Mouse (Mus musculus): ENCODE results near the gene Mad2l2.

The Mad2l2 gene

DNA sequence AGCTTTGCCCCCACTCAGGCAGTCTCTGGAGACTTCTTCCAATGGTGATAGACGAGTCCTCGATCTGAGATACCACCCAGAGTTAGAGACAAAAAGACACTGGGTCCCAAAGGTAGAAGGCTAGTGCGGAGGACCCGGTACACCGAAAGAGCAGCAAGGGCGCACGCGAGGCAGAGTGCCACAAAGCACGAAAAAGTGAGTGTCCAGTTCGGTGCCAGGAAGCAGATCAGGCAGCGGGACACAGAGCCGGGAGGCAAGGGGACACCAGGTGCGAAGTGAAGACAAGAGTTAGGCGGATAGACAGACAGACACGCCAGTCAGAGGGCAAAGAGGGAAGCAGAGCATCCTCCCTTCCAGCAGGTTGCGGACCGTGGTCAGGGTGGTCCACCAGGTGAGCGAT lies at the start of gene Mad2l2:
TSS of gene Mad2l2 (plus strand) at position 252 of the 400 bp plus-strand sequence.
- no peak for DNase-seq

DNA sequence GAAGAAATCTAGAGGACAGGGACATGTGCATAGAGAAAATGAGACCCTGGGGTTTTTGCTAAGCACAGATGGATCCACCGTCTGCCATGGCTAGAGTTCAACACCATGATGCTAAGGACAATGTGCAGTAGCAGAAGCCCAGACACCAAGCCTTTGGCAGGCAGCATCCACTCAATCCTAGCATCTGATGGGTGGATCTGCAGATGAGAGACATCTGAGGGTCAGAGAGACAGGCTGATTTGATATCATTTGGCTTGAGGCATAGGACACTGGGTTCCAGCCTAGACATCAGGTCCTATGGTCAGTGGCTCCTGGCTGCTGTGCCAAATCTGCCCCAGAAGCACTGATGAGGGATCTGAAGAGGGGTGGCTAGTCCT lies 49.6 kb upstream of the Mad2l2 start:
- DNase-seq: no peak

DNA sequence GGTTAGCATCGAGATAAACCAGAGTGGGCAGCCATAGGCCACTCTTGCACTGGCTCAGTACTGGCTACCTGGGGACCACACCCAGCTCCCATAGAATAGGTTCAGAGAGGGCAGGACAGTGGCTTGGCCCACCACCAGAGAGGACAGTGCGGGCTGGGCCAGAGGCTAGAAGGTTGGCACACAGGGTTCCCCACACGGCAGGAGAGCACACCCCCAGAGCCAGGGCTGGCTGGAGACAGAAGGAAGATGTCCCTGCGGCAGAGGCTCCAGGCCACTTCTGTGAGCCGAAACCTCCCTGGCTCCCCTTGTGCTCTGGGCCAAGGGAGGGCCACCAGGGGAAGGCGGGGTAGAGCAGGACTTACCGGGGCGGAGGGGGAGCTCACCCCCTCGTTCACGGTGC lies 49.0 kb upstream of the Mad2l2 start:
- DNase-seq: no peak

DNA sequence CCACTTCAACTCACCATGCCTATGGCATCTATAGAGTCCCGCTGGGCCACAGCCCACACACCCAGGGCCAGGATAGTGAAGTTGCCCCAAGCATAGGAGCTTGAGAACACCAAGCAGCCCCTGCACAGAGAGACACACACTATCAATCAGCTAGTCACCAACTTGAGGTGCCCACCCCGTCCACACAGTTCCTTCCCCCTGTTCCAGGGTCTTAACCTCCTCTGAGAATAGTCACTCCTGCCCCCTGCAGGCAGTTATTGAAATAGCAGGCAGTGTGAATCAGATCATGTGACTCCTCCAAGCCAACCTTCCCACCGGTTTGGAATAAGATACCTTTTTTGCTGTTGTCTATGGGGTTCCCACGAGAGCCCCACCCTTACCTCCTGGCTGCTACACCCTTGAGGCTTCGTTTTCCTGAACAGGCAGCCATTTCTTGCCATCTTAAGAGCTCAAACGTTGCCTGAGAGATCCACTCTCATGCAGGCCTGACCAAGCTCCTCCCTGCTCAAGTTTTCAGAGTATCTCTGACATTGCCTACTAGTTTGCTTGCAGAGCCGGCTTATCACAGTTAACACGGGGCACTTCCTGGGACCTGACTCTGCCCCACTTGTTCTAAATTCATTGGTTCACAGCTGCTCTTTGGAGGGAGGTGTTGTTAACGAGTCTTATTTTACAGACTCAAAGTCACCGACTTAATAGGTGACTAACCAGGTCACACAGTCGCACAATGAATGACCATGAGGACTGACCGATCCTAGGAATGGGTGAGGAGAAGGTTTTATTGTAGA lies 47.7 kb upstream of the Mad2l2 start:
- peak; percentile 83 for DNase-seq

DNA sequence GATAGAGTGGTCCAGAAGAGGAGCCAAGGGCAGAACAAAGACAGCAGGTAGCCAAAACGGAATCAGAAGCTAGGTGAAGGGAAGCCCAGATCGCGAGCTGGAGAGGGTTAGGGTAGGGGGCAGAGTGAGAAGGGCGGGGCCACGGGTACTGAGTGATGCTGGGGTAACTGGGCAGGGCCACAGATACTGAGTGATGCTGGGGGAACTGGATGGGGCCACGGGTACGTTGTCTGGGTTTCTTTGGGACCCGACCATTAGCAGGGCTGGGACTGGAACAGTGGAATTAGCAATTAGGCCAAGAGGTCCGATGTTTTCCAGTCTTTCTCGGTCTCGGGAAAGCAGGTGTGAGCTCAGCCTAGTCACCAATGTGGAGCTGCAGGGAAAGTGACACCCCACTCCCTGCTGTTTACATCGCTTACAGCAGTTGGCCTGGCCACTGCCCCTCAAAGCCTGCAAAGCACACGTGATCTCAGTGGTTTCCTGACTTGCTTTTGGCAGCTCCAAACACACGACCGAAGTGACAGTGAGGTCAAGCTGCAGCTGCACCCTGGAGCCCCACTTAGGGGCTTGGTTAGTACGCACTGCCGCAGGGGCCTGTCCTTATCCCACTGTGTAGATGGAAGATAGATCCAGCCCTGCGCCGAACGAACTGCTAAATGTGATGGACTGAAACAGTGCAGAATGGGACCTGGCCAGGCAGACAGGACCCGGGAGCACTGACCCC lies 46.8 kb upstream of the Mad2l2 start:
- peak; percentile 70 for DNase-seq

DNA sequence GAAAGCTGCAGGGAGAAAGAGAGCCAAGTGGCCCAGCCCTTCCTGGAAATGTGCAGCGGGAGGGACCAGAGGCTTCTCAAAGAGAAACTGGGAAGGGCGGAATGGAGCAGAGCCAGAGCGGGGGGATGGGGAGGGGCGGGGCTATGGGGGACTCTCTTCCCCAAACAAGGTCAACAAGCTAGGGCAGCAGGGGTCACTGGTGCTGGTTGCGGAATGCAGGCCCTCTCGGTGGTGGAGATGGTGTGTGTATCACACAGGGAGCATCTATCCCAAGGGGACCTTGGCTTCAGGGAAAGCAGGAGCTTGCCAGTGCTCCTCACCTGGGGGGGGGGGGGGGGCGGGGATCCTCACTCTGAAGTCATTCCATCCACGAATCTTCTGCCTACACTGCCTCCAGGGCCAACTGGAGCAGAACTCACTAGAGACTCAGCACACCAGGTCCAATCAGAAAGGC lies 45.9 kb upstream of the Mad2l2 start:
- peak; percentile 79 for DNase-seq

DNA sequence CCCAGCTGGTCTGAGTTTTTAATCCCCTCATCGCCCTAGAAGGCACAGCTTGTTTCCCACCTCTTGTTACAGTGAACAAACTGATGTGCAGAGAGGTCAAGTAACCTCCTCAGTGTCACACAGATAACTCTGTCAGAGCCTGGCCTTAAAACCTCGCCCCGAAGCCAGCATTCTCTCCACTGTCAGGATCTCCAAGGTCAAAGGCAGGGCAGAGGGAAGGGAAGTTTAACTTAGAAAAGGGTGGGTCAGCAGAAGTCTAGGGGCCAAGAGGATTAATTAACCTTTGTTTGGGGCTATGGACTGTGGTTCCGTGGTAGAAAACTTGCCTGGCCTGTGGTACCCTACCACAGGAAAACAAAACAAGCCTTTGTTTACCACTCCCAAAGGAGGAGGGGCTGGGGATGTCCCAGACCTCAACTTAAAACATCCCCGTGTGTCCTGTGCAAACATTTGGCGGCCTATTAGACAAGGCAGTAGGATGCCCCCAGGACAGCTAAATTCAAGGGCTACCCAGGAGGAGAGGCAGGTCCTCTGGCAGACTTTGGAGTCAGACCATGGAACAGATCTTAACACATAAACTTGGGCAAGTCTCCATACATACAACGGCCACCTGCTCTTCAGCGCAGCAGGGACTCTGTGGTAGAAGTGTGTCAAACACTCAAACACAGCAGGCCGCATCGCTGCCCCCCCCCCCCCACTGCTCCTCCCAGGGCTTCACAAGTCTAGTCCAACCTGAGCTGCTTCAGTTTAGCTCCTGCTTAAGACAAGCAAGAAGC lies 44.9 kb upstream of the Mad2l2 start:
- no peak for DNase-seq

DNA sequence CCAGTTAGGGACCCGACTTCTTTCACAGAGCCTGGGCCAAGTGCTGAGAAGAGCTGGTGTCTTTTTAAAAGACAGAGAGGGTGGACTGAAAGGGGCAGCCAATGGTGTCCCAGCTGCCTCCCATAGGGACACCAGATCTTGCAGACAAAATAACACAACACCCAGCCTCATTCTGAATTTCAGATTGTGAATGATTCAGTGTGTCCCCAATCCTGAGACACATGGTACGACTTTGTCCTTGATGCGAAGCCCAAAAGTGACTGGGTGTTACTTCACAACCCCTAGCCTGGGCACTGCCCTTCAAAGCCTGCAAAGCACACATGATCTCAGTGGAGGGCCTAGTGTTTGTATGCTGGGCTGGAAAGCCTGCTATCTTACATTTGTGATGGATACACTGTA lies 44.3 kb upstream of the Mad2l2 start:
- DNase-seq: no peak

DNA sequence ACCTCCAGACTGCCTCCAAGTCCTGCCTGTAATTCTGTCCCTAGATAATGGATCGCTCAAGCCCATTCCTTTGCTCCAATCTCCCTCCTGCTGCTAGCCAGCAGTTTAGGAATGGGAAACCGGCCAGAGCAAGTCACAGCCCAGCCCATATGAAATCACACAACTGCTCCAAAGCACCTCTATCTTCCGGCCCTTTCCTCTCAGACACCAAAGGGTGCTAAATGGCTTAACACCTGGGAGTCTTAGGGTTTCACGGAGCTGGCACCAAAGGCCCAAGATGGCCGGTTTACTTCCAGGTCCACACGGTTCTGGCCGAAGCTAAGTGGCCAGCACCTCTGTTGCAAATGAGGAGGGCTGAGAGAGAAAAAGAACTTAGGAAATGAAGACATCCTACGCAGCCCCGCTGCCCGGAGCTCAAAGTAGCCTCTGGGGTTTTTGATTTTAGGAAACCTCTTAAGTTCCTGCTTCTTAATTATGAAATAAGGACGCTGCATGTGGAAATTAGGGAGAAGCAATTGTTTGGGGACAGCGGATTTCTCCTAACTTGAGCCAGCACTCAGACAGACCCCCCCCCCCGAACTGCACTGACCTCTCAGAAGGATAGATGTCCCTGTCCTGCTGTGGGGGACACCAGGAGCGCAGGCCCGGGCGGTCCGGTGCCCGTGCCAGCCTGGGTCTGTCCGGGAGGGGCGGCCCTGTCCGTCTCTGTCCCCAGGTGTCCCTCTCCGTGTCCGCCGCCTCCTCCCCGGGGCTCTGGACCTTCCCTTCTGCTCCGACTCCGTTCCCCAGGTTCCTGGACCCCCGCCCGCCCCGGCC lies 42.9 kb upstream of the Mad2l2 start:
- peak; percentile 55 for DNase-seq

DNA sequence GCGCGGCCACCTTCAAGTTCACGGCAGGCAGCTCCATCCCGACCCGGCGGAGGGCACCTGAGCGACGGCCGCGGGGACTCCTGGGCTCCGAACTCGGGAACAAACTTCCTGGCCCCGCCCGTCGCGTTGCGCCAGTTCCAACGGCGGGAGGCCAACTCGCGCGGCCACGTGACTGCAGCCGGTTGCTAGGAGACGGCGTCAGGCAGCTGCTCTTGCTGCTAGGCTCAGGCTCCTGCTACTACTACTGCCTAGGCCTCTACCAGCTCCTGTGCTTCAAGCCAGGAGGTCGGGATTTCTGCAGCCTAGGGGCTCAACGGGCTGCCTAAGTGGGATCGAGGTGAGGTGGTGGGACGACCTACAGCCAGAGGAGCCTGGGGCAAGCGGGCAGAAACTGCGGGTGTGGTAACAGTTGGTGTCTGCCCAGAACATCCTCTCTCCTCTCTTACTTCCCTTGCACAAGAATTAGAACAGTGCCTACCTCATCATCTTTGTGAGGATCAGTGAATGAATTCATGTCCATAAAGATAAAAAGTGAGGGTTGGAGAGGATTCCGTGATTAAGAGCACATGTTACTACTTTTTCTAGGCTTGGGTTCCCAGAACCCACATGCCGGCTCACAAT lies 42.2 kb upstream of the Mad2l2 start, which contains the start of gene Agtrap:
TSS of gene Agtrap (minus strand) at position 125 of the 621 bp plus-strand sequence.
- DNase-seq: peak; percentile 97

DNA sequence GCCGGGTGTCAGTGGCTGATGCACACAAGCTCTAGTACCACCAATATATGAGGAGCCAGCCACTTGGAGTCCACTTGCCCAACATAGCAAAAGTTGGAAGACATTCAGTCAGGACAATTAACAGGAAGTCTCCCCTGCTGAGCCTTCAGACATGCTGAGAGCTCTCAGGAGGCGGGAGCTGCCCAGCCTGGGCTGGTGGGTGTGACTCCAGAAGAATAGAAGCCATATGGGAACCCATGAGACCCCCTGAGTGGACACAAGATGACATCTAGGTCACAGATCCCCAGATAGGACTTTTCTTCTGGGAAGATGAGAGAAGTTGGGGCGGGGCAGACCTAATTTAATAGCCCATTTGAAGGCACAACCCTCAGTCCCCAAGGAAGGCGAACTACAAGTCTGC lies 41.0 kb upstream of the Mad2l2 start:
- DNase-seq: no peak

DNA sequence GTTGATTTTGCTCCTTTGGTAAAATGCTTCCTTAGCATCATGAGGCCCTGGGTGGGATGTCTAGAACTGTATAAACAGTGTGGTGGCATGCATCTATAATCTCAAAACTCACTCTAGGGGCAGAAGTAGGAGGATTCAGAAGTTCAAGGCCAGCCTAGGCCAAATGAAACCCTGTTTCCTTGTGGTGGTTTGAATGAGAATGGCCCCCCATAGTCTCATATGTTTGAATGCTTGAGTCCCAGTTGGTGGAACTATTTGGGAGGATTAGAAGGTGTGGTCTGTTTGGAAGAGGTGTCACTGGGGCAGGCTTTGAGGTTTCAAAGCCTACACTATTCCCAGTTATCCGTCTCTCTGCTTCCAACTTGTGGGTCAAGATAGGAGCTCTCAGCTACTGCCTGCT lies 39.0 kb upstream of the Mad2l2 start:
- DNase-seq: no peak

DNA sequence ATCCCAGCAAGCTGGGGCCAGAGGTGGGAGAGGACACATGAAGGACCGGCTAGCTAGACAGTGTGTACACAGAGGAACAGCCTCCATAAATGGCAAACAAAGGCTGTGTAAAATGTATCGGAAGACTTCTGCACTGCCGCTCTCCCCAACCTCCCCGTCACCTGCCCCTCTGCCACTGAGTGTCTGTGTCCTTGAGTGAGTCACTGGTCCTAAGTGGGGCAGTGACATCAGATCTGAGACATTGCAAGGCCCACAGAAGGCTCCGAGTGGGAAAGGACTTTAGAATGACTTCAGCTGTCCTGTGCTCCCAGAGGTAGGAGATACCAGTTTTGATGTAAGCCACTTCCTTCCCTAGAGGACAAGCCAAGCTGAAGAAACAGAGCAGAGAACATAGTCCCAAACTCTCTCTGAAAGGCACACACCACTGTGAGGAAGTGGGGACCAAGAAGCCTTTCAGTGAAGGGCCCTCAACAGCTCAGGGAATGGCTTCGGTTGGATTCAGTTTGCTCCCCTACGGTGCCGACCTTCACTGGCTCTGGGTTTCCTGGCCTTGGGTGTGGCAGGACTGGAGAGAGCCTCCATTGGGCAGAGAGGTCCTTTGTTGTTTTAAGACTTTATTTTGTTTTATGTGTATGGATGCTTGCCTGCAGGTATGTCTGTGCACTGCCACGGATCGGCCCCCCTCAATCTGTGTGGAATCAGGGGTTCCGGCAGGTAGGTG lies 37.5 kb upstream of the Mad2l2 start:
- no peak for DNase-seq

DNA sequence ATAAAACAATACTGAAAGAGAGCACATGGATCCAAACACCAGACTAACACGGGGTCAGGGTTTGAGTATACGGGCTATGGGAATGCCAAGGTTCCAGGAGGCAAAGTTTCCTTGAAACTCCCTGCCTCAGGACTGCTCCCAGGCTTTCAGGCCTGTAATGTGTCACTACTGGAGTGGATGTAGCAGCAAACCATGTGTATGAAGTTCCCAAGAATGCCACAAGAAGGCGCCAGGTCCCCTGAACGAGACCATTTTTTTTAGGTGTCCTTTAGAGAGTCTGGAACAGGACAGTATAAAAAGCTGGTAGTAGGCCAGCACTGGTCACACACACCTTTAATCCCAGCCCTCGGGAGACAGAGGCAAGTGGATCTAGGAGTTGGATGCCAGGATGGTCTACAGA lies 36.0 kb upstream of the Mad2l2 start:
- DNase-seq: no peak

DNA sequence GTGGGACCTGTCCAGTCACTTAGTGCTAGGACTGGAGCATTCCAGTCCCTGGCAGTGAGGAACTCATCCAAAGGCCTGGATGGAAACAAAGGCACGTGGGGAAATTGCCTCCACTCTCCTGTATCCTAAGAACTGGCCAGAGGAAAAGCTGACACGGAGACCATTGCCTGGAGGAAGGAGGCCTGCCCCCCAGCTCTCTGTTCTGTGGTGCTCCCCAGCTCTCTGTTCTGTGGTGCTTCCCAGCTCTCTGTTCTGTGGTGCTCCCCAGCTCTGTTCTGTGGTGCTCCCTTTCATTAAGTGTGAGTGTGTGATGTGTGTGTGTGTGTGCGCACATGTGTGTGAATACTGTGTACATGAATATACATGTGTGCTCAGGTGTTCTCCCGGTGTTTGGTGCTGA lies 35.1 kb upstream of the Mad2l2 start:
- no peak for DNase-seq

DNA sequence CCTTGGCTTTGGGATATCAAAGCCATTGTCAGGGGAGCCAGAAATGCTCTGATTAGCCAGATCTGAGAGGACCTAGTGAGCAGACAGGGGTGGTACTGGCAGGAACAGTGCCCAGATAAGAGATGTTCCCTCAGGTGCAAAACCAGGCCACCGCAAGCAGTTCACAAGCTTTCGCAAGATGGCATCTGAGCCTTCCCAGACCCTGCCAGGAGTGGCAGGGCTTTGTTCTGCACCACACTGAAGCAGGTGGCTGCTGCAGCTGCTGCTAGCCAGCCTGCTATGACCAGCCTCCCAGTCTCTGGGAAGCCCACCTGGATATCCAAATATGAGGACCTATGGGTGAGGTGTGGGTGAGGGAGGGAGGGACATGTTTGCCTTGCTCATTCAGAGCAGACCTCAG lies 32.2 kb upstream of the Mad2l2 start:
- DNase-seq: no peak

DNA sequence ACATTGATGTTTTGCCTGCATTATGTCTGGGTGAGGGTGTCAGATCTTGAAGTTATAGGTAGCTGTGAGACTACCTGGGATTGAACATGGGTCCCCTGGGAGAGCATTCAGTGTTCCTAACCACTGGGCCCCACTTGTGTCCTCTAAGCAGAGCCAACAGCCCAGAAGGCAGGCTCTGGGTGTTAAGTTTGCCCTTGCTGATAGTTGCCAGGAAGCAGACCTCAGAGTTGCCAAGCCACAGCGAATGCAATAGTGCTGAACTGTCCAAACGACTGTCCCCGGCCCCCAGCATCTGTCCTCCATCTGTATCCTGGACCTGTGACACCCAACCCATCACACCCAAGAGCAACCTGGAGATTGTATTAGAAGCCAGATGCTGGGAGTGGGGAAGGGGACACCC lies 31.5 kb upstream of the Mad2l2 start:
- no peak for DNase-seq

DNA sequence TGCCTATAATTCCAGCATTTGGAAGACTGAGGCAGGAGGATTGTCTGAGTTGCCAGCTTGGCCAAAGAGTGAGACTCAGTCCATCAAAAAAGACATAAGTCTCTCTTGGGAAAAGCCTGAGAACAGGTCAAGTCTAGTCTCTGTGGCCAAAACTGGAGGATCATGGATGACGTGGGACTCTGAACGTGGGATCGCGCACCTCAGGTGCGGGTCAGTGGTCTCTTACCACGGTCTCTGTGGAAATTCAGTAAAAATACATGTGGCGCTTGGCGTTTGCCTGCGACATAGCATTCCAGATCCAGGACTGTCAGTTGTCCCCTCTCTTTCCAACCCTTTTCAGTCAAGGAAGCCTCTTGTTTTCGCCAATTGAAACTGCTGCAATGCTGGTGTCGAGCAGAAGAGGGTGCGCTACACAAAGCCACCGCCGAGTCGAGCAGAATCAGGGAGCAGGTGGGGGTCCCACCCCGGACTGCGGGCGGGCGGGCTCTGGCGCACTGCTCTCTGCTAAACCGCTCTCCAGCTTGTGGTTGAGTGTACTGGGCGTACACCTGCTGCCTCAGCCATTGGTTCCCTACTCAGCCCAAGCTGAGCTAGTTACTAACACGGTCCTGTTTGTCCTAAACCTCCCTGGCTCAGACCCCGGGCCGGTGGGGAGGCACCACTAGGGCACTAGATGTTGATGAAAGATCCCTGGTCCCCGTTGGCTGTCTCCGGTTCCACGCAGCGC lies 28.2 kb upstream of the Mad2l2 start:
- peak; percentile 74 for DNase-seq

DNA sequence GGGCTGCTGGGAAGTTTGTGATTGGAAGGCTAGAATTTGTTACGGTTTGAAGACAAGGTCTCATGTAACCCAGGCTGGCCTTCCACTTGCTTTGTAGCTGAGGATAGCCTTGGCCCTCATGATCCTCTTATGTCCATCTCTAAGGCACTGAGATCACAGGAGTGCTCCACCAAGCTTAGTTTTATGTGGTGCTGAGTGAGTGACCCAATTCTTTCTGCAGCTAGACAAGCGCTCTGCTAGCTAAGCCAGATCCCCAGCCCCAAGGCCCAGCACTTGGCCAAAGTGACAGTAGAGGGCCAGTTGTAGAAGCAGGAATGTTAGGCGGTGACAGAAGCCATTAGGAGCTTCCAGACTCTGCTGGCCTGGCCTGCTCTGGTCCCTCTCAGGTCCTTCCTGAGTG lies 26.0 kb upstream of the Mad2l2 start:
- DNase-seq: no peak

DNA sequence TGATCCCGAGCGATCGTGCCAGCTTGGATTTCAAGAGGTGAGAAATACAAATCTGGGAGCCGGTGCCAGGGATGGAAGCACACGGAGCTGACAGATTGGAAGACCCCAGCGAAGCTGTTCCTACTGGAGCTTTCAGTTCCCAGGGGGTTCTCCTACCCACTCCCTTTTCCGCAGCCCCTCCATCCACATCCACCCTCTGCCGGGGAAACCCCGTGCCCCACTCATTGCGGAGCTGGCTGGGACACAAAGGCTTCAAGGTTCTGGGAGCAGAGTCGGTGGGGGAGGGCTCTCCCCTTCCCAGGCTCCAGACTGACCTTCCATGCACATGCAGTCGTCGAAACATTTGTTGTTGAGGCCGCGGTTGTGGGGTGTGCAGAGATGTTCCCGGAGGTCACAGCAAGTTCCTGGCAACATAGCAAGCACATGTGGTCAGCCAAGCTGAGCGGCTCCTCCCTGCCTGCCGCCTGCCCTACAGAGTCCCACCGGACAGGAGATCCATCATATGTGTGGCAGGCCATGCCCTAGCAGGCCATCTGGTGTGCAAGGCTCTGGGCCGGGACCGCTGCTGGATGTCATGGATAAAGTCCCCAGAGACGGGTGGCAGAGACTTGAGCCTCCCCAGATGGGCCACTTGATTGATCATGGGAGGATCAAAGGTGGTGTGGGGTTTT lies 22.4 kb upstream of the Mad2l2 start:
- DNase-seq: peak; percentile 51
